Mouse (Mus musculus) erythroblast, embryonic 14.5 days (primary cell): Measurements from ENCODE around the gene Smad1.

ENCODE experiments used
- GATA1 ChIP-seq: IDR thresholded peaks from 2 replicates; pipeline ENCODE4 v1.6.1; 2012; ENCODE audit warnings: low read length, inconsistent platforms, mixed read lengths
- TAL1 ChIP-seq: IDR thresholded peaks from 3 replicates; pipeline ENCODE4 v1.6.1; 2012; ENCODE audit warnings: low read length, inconsistent platforms, mixed read lengths

DNA sequence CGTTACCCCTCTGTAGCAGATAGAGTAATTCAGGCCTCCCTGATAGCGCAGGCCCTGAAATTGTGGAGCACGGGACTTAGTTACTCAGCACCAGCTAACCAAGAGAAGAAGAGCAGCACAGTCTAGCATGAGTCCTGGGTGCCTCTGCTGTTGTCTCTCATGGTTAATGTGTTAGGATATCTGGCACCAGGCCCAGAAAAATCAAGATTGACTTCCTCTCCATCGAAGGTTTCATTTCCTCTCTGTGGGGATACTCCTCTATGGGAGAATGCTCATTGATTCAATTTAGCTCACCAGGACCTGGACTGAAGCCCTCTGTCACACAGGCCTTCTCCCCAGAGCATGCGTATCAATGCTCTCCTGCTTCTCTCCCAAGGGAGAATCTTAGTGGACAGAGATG, 15.6 kb upstream of the Smad1 start:
- TF ChIP-seq GATA1 = no peak
- TF ChIP-seq TAL1 = no peak
